Mouse (Mus musculus): ENCODE data around the gene Tmem120b. TPM values are rescaled to one million over a fixed set of nuclear protein-coding genes. Genes with fewer than 3 reads are reported as not detected.

The Tmem120b gene
- polyA plus RNA-seq, 1 experiment from 2014 or later: 25.8 TPM

DNA sequence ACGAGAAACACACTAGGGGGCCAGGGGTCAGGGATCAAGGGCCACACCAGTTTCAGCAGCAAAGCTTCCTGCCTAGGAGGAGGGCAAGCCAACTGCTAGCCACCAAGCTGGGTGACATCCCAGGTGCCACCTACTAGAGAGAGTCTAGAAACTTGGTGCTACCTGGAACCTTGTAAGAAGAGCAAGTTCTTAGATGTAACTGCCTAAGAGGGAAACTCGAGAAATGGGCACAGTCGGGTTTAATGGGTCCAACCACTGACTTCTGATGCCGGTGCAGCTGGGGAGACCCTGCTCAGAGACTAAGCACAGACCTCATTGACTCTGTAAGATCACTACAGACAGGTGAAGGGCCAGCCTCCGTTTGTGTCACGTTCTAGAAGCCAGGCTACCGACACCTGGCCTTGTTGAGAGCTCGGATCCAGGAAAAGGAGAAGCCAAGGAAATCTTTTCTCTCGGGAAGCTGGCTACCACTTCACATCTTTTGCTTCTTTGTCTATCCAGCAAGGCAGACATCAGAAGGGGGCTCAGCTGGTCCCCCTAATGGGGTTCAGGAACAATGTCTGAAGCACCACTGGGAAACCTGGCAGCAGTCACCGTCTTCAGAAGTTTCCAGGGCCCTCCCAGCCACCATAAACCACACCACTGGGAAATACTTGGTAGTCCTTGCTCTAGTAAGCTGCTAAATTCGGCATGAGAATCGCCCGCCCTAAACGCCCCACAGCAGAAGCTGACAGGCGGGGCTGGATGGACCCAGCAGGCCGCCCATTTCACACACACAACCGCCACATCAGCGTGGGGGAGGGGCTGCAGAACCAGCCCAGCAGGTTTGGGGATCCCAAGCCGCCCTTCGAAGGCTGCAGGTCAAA, 69.1 kb downstream of the Tmem120b start:
- Histone ChIP-seq H3K4me3 (replicated peaks) (peak overlapping the region; percentile 95), H3K27me3 (no peaks in the 10 kb centered on the region), H3K36me3 (replicated peaks) (peaks cover 26% of the 10 kb centered on the region), H3K9me3 (replicated peaks) (no peaks in the 10 kb centered on the region), H3K4me1 (replicated peaks) (peaks cover 75% of the 10 kb centered on the region), H3K27ac (replicated peaks) (peak overlapping the region; percentile 99), H3K4me2 (peak overlapping the region; percentile 99), H3K9ac (peak overlapping the region; percentile 99)
- ATAC-seq (ENCODE audit: insufficient read depth): peak; percentile 22
- WGBS (ENCODE audit: insufficient replicate concordance): 2% methylated on average over 20 of the region's 20 CpGs

DNA sequence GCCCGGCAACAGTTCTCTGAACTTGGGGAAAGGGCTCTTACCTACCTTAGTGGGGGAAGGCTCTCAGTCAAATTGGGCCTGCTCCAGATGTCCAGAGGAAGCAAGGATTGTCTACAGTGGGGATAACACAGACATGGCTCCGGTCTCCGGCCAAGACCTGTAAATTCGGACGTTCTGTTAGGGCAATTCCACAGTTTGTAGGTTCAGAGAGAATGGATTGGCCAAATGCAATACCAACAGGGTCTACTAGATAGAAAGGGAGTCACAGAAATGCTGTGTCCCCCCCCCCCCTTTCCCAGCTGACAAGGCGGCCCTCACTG, 69.7 kb downstream of the Tmem120b start:
- peak overlapping the region; percentile 99 for H3K27ac ChIP-seq (replicated peaks)
- no peaks in the 10 kb centered on the region for H3K9me3 ChIP-seq (replicated peaks)
- H3K27me3 ChIP-seq: no peaks in the 10 kb centered on the region
- no peak for ATAC-seq (ENCODE audit: insufficient read depth)
- peak overlapping the region; percentile 95 for H3K4me3 ChIP-seq (replicated peaks)
- peaks cover 69% of the 10 kb centered on the region for H3K4me1 ChIP-seq (replicated peaks)
- peak overlapping the region; percentile 99 for H3K9ac ChIP-seq
- WGBS (ENCODE audit: insufficient replicate concordance): 4% methylated on average over 6 of the region's 6 CpGs
- peaks cover 24% of the 10 kb centered on the region for H3K36me3 ChIP-seq (replicated peaks)
- H3K4me2 ChIP-seq: peak overlapping the region; percentile 99

DNA sequence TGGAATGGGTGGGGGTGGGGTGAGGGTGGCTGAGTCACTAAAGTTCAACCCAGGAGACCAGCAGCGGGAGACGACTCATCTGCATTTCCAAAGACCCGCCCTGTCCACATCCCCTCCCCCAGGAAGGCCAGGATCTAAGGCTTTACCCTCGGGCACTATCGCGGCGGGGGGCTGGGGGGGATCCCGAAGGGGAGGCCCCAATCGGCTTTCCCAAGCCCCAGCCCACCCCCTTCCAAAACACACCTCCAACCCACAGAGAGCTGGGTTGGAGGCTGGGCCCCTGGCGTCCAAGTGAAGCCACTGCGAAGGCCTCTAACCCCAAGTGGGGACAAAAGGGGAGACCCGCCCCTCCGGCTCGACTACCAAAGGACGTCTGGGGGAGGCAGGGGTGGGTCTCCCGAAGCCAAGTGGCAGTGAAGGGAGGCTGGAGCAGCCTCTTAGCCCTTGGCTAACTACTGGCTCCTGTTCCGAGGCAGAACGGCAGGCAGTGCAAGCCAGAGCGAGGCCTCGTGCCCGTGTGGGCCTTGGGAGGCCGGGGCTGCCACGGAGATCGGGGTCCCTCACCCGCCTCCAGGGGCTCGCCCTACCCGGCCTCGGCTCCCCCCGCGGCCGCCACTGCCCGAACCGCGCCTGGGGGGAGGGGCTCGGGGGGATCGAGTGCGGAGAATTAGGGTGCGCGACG, 70.2 kb downstream of the Tmem120b start:
- under 1% methylated on average over 40 of the region's 40 CpGs for WGBS (ENCODE audit: insufficient replicate concordance)
- Histone ChIP-seq H3K4me1 (replicated peaks) (peaks cover 69% of the 10 kb centered on the region), H3K4me2 (peak overlapping the region; percentile 99)

DNA sequence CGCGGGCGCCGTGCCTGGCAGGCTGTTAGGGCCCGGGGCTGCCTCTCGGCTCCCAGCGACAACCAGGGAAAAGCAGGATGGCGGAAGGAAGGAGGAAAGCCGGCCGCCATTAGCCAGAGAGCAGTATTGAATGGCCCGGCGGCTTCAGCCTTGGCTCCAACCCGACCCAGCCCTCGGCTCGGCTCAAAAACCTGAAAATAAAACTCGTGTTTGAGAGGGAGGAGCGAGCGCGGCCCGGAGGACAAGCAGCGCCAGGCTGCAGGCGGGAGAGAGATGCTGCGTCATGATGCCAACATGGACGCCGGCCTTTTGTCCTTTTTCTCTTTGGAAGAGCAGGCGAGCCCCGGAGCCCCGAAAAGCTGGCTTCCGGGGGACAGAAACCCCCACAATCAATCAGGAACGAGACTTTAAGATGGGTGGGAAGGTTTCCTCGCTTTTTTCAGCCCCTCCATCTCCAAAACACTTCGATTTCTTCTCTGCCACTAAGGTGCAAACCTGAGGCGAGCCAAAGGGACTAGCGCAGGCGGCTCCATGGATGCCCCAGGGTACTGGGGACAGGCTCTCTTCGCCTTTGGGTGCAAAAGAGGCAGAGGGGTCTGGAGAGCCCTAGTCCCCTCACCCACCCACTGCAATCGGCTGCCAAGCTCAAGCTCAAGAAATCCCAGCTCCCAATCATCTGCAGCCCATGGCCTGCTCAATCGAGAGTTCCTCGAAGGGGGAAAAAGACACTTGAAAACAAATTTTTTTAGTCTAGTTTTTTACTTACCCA, 70.9 kb downstream of the Tmem120b start:
- H3K4me2 ChIP-seq: peak overlapping the region; percentile 99
- peaks cover 69% of the 10 kb centered on the region for H3K4me1 ChIP-seq (replicated peaks)
- peaks cover 14% of the 10 kb centered on the region for H3K36me3 ChIP-seq (replicated peaks)
- no peak for ATAC-seq (ENCODE audit: insufficient read depth)
- H3K4me3 ChIP-seq (replicated peaks): peak overlapping the region; percentile 95
- 1% methylated on average over 39 of the region's 39 CpGs for WGBS (ENCODE audit: insufficient replicate concordance)
- no peaks in the 10 kb centered on the region for H3K9me3 ChIP-seq (replicated peaks)
- peak overlapping the region; percentile 99 for H3K9ac ChIP-seq
- H3K27ac ChIP-seq (replicated peaks): peak overlapping the region; percentile 99
- no peaks in the 10 kb centered on the region for H3K27me3 ChIP-seq

More for the DNA sequence above, 70.2 kb downstream of the Tmem120b start:
- Histone ChIP-seq H3K9ac (peak overlapping the region; percentile 99), H3K9me3 (replicated peaks) (no peaks in the 10 kb centered on the region), H3K27me3 (no peaks in the 10 kb centered on the region), H3K36me3 (replicated peaks) (peaks cover 21% of the 10 kb centered on the region), H3K27ac (replicated peaks) (peak overlapping the region; percentile 99), H3K4me3 (replicated peaks) (peak overlapping the region; percentile 95)
- ATAC-seq (ENCODE audit: insufficient read depth): peak; percentile 45

DNA sequence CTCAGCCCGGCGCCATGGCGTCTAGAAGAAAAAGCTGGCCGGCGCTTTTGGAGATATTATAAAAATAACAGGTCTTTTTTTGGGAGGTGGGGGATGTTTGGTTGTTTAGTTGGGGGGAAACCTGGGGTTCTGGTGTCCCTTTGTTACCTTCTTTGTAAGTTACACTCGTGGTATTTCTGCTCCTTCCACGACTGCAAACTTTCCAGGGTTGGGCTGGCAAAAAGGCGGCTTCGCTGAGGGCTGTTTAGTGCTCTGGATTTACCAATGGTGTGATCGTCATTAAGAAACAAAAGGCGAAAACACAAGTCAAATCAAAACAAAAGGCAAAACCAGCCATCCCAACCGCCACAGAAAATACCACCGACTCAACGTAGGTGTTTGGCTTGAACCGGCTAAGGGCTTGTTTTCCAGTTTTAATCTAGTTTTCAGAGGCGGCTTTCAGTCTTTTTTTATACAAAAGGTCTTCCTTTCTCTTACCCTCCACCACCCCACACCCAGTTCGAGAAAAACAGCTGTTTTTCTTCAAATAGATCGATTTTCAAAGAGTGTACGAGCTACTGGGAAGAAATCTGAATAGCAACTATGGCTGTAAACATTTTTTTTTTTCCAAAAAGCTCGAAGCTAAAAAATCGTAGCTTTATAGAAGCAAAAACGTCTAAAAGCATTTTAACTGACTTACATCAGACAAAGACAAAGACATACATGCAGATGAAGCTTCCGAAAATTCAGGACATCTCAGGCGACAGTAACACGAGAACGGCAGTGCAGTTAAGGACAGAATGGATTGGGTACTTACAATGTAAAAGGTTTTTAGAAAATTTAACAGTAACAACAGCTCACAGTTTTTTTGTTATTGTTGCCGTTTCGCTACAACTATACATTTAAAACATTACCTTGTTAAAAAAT, 71.8 kb downstream of the Tmem120b start:
- ATAC-seq (ENCODE audit: insufficient read depth): no peak
- H3K4me2 ChIP-seq: peak overlapping the region; percentile 99
- peaks cover 69% of the 10 kb centered on the region for H3K4me1 ChIP-seq (replicated peaks)
- WGBS (ENCODE audit: insufficient replicate concordance): 2% methylated on average over 28 of the region's 28 CpGs
- peak overlapping the region; percentile 95 for H3K4me3 ChIP-seq (replicated peaks)
- H3K27ac ChIP-seq (replicated peaks): peak overlapping the region; percentile 99
- no peaks in the 10 kb centered on the region for H3K27me3 ChIP-seq
- H3K9ac ChIP-seq: peak overlapping the region; percentile 99
- no peaks in the 10 kb centered on the region for H3K9me3 ChIP-seq (replicated peaks)
- H3K36me3 ChIP-seq (replicated peaks): peaks cover 12% of the 10 kb centered on the region

DNA sequence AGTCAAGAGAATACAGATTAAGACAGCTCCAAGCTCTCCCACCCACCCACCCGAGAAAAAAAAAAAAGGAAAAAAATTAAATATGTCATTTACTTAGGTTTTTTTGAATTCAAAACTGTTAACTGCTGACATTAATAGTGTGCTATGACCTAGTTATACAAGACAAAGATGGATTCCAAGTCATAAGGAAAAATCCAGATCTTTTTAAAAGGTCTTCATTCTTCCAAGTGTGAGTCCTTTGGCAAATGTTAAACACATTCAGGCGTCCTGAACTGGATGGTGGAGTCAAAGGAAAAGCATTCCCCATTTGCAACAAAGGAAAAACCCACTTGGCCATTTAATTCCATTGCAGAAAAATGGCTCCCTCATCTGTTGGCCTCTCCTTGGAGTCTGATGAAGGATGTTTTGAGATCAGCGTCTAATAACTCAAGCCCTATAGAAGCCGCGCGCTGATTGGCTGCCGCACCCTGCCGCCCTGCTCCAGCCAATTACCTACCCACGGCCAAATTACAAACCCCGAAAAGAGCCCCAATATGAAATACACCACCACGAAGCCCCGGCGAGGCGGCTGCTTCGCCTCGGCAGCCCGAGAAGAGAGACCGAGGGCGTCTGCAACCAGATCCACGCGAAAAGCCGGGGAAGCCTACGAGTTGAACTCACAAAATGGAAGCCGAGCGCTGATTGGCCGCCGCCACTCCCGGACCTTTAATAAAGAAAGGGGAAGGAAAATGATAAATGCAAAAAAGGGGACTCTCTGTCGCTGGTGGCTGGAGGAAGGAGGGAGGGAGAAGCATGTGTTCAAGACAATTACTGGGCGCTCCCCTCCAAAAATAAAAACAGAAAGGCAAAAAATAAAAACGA, 72.7 kb downstream of the Tmem120b start:
- peak overlapping the region; percentile 99 for H3K4me2 ChIP-seq
- H3K4me1 ChIP-seq (replicated peaks): peaks cover 69% of the 10 kb centered on the region
- H3K4me3 ChIP-seq (replicated peaks): peak overlapping the region; percentile 95
- H3K9me3 ChIP-seq (replicated peaks): no peaks in the 10 kb centered on the region
- peaks cover 16% of the 10 kb centered on the region for H3K36me3 ChIP-seq (replicated peaks)
- peak overlapping the region; percentile 98 for H3K9ac ChIP-seq
- peak; percentile 35 for ATAC-seq (ENCODE audit: insufficient read depth)
- no peaks in the 10 kb centered on the region for H3K27me3 ChIP-seq
- WGBS (ENCODE audit: insufficient replicate concordance): under 1% methylated on average over 31 of the region's 31 CpGs
- H3K27ac ChIP-seq (replicated peaks): peak overlapping the region; percentile 99

DNA sequence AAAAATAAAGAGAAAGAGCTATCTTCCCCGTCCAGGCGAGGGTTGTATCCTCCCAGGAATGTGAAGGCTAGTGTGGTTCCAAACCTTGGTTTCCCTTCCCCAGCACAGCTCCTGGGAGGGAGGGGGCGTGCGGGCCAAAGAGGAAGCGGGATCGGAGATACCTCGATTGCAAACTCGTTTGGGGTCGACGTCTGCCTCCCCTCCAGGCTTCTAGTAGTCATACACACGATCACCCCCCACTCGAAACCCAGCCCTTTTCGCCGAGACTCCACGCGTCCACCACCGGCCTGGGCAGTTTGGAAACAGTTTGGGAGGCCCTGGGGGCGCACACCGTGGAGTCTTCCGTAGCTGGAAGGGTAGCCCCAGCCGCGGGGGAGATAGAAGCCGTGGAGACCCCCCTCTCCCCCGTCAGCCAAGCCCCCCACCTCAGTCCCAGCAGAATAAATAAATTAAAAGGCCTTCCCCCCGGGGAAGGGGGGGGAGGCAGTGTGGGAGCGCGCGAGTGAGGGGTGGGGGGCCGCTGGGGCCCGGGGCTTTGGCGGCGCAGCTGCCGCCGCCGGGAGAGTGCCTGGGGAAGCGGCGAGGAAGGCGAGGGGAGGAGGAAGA, 73.4 kb downstream of the Tmem120b start:
- Histone ChIP-seq H3K4me2 (peak overlapping the region; percentile 99), H3K4me1 (replicated peaks) (peaks cover 69% of the 10 kb centered on the region), H3K27ac (replicated peaks) (peak overlapping the region; percentile 99), H3K9me3 (replicated peaks) (no peaks in the 10 kb centered on the region), H3K36me3 (replicated peaks) (peaks cover 22% of the 10 kb centered on the region), H3K27me3 (no peaks in the 10 kb centered on the region), H3K9ac (peak overlapping the region; percentile 98), H3K4me3 (replicated peaks) (peak overlapping the region; percentile 95)
- no peak for ATAC-seq (ENCODE audit: insufficient read depth)
- under 1% methylated on average over 37 of the region's 38 CpGs for WGBS (ENCODE audit: insufficient replicate concordance)

DNA sequence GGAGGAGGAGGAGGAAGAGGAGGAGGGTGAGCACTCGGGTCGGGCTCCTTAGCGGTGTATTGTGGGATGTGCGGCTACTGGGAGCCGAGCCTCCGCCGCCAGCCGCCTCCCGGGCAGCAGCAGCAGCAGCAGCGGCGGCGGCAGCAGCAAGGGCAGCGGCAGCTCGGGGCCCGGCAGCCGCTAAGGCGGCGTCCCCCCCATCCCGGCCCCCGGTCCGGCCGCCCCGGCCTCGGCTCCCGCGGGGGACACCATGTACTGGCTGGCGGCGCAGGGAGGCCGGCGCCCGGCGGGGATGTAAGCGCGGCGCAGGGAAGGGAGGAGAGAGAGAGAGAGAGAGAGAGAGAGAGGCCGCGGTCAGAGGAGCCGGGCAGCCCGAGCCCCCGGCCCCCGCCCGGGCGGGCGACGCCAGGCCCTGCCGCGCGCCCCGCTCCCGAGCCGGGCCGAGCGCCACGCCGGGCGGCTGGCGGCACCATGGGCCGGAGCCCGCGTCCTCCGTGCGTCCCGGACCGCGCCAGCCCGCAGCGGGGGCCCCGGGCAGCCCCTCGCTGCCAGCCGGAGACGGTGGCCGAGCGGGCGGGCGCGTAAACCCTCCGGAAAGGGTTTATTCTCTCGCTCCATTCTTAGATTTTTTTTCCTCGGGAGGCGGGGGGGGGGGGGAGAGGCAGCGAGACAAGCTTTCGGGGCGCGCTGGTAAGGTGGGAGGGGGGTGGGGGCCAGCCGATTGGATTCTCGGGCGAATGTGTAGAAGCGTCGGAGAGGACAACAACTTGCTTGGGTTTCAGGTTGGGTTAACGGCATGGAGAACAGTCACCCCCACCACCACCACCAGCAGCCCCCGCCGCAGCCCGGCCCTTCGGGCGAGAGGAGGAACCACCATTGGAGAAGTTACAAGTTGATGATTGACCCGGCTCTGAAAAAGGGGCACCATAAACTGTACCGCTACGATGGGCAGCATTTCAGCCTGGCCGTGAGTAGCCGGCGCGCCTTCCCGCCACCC, 74.2 kb downstream of the Tmem120b start, which contains the start of gene Setd1b:
Gene Setd1b, plus strand, starts transcription at position 33 of the 997 bp plus-strand sequence.
- H3K9ac ChIP-seq: peak within 1 kb of the TSS; percentile 98
- H3K4me1 ChIP-seq (replicated peaks): peaks cover 69% of the 10 kb centered on the region
- no peaks in the 10 kb centered on the region for H3K9me3 ChIP-seq (replicated peaks)
- H3K4me2 ChIP-seq: peak within 1 kb of the TSS; percentile 99
- peak within 1 kb of the TSS; percentile 95 for H3K4me3 ChIP-seq (replicated peaks)
- H3K36me3 ChIP-seq (replicated peaks): peaks cover 30% of the 10 kb centered on the region
- WGBS (ENCODE audit: insufficient replicate concordance): under 1% methylated on average over 72 of the region's 103 CpGs
- ATAC-seq (ENCODE audit: insufficient read depth): peak; percentile 37
- no peaks in the 10 kb centered on the region for H3K27me3 ChIP-seq
- peak within 1 kb of the TSS; percentile 99 for H3K27ac ChIP-seq (replicated peaks)
